Comparison of ENCODE assay signal across 8 mouse cellular contexts in the genomic region with DNA sequence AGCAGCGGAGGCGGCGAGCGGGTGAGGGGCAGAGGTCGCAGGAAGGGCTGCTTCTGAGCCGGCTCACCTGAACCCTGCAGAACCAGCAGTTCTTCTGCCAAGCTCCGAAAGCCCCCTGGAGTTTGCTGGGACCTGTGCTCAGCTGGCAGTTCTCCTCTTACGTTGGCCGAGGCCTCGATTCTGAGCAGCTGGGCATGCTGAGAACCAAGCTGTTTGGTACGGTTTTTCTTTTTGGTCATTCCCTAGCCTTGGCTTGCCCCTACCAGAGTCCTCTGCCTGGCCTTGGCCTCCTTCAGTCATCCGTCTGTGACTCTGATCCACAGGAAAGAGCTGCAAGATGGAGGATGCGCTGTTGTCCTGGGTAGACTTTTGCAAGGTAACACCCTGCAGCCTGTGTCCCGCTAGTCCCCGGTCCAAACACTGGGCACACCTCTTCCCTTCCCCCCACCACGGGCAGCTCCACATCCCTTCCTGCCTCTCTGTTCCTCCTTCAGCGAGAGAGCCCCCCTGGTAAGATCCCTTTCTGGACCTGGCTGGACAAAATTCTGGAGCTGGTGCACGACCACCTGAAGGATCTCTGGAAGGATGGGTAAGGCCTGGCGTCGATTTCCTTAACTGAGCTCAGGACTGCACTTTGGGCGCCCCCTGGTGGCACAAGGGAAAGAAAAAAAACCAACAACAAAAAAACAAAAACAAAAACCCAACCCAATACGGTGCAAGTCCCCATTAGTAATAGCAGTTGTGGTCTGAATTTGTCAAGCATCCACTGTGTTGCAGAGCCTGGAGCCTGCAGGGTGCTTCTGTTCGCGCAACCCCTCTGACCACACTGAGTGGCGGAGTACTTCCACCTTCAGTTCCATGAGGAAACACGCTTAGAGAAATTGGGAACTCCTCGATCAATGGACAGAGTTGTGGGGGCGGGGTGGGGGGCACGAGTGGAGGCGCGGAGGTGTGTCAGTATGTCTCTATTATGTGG. TPM values are rescaled to one million over a fixed set of nuclear protein-coding genes. Genes with fewer than 3 reads are reported as not detected.
A peak's percentile ranks its signal among the peaks of the same experiment; 100 is the strongest.
DNase-seq lines count a peak whose midpoint lies in the region; ATAC-seq and TF ChIP-seq lines count a peak whose summit lies in the region.

No protein-coding gene starts in this region.

- no peak overlapping the region for H3ac ChIP-seq in C2C12 (ENCODE audit: control insufficient read depth, insufficient read length, low read depth)

- no peak overlapping the region for H3K9ac ChIP-seq in forebrain, embryonic 16.5 days (replicated peaks; ENCODE audit: low read depth, low read length)
- no peak overlapping the region for H3K9ac ChIP-seq in liver, embryonic 14.5 days (replicated peaks)

- no peaks in the 10 kb centered on the region for H3K27me3 ChIP-seq in C2C12 (ENCODE audit: control insufficient read depth, insufficient read depth, insufficient read length)
- no peaks in the 10 kb centered on the region for H3K27me3 ChIP-seq in cerebellum, adult 2 months (ENCODE audit: control insufficient read depth, insufficient read depth, low read length)
- H3K27me3 ChIP-seq in forebrain, embryonic 16.5 days (replicated peaks; ENCODE audit: control insufficient read depth, insufficient read depth, low read length), result no peaks in the 10 kb centered on the region
- no peaks in the 10 kb centered on the region for H3K27me3 ChIP-seq in liver, embryonic 14.5 days (ENCODE audit: control insufficient read depth, insufficient read depth, low read length)

- peak; percentile 90 for DNase-seq in NIH3T3 (ENCODE audit: low read depth)
- DNase-seq in cerebellum, adult 2 months, result peak; percentile 98 to 99
- DNase-seq in kidney, adult 18-20 months, result peak; percentile 81
- DNase-seq in liver, embryonic 14.5 days (ENCODE audit: low read depth in 3 of 3, low spot score in 3 of 3), result peak in 2 of 3 experiments; percentile 53 to 58
- DNase-seq in thymus, postnatal 4 days, result peak; percentile 85

- no peak for TF ChIP-seq EP300 in liver, embryonic 14.5 days (IDR thresholded peaks at IDR 0.05; ENCODE audit: low read depth)

- TF ChIP-seq POLR2A in cerebellum, adult 2 months (IDR thresholded peaks at IDR 0.05; ENCODE audit: borderline replicate concordance, insufficient read depth, low read length), result peak; percentile 33; the same call in 1 of the 2 replicates
- TF ChIP-seq POLR2A in olfactory bulb, adult 2 months (IDR thresholded peaks at IDR 0.05; ENCODE audit: insufficient read depth, low read depth, low read length), result no peak

- no peaks in the 10 kb centered on the region for H3K79me3 ChIP-seq in C2C12 (ENCODE audit: low read depth)

- ATAC-seq in forebrain, embryonic 16.5 days, result peak; percentile 38; the same call in 1 of the 2 replicates
- peak; percentile 28; the same call in 1 of the 2 replicates for ATAC-seq in liver, embryonic 14.5 days (ENCODE audit: insufficient read depth)

- WGBS in cerebellum, adult 2 months, result 9% methylated on average over 31 of the region's 31 CpGs
- WGBS in forebrain, embryonic 16.5 days, result 64% methylated on average over 31 of the region's 31 CpGs
- WGBS in liver, embryonic 14.5 days (ENCODE audit: insufficient replicate concordance), result 62% methylated on average over 31 of the region's 31 CpGs
- WGBS in olfactory bulb, adult 2 months, result 60% methylated on average over 31 of the region's 31 CpGs

- no peaks in the 10 kb centered on the region for H3K9me3 ChIP-seq in forebrain, embryonic 16.5 days (ENCODE audit: control insufficient read depth, low read length)
- no peaks in the 10 kb centered on the region for H3K9me3 ChIP-seq in liver, embryonic 14.5 days (ENCODE audit: control insufficient read depth, low read length)

- peaks cover 26% of the 10 kb centered on the region for H3K36me3 ChIP-seq in C2C12 (ENCODE audit: control insufficient read depth, insufficient read depth)
- peaks cover 15% of the 10 kb centered on the region for H3K36me3 ChIP-seq in forebrain, embryonic 16.5 days (ENCODE audit: control insufficient read depth, insufficient read depth)
- peaks cover 10% of the 10 kb centered on the region for H3K36me3 ChIP-seq in liver, embryonic 14.5 days (replicated peaks; ENCODE audit: control insufficient read depth, insufficient read depth, low read depth)

- peak overlapping the region; percentile 96 for H3K27ac ChIP-seq in cerebellum, adult 2 months (ENCODE audit: insufficient read depth, low read length)
- no peak overlapping the region for H3K27ac ChIP-seq in forebrain, embryonic 16.5 days (ENCODE audit: low read length)
- H3K27ac ChIP-seq in liver, embryonic 14.5 days, result no peak overlapping the region
- H3K27ac ChIP-seq in olfactory bulb, adult 2 months (ENCODE audit: insufficient read depth, low read depth, low read length), result no peak overlapping the region

- no peak overlapping the region for H3K4me2 ChIP-seq in forebrain, embryonic 16.5 days (ENCODE audit: low read length)
- no peak overlapping the region for H3K4me2 ChIP-seq in liver, embryonic 14.5 days (ENCODE audit: low read depth)

- no peak for TF ChIP-seq CTCF in C2C12 (IDR thresholded peaks at IDR 0.05; ENCODE audit: control insufficient read depth, insufficient read depth, insufficient read length)
- peak; percentile 69 for TF ChIP-seq CTCF in cerebellum, adult 2 months (IDR thresholded peaks at IDR 0.05; ENCODE audit: borderline replicate concordance, insufficient read depth, low read depth, low read length)
- TF ChIP-seq CTCF in liver, embryonic 14.5 days (IDR thresholded peaks at IDR 0.05; ENCODE audit: low read depth), result peak; percentile 86
- TF ChIP-seq CTCF in olfactory bulb, adult 2 months (IDR thresholded peaks at IDR 0.05; ENCODE audit: insufficient read depth, low read depth, low read length), result peak; percentile 43

- H3K4me1 ChIP-seq in cerebellum, adult 2 months (ENCODE audit: control insufficient read depth, insufficient read depth, low read length), result peaks cover 38% of the 10 kb centered on the region
- H3K4me1 ChIP-seq in forebrain, embryonic 16.5 days (replicated peaks; ENCODE audit: control insufficient read depth, insufficient read depth, low read length), result no peaks in the 10 kb centered on the region
- no peaks in the 10 kb centered on the region for H3K4me1 ChIP-seq in liver, embryonic 14.5 days (replicated peaks; ENCODE audit: control insufficient read depth in 2 of 2, insufficient read depth in 2 of 2, low read length in 1 of 2)
- H3K4me1 ChIP-seq in olfactory bulb, adult 2 months (ENCODE audit: control insufficient read depth, insufficient read depth, low read length), result 0 out of 2 replicates have a peak, but pooled peaks cover 3% of the 10 kb centered on the region

- H3K79me2 ChIP-seq in C2C12 (ENCODE audit: control insufficient read depth, insufficient read depth), result no peaks in the 10 kb centered on the region

- H3K4me3 ChIP-seq in C2C12 (ENCODE audit: insufficient read depth, poor library complexity, severe bottlenecking), result peak overlapping the region; percentile 6
- peak overlapping the region; percentile 26 for H3K4me3 ChIP-seq in cerebellum, adult 2 months (replicated peaks; ENCODE audit: insufficient read depth, low read depth, low read length)
- H3K4me3 ChIP-seq in forebrain, embryonic 16.5 days (replicated peaks; ENCODE audit: low read length), result no peak overlapping the region
- no peak overlapping the region for H3K4me3 ChIP-seq in liver, embryonic 14.5 days (ENCODE audit: insufficient read depth in 1 of 2, low read depth in 2 of 2, low read length in 2 of 2)
- no peak overlapping the region for H3K4me3 ChIP-seq in olfactory bulb, adult 2 months (ENCODE audit: insufficient read depth, low read depth, low read length)

RNA-seq across cellular contexts. Expression of gene Stat2, which starts 13.5 kb away (rescaled TPM):
- 3.9 TPM for polyA plus RNA-seq in C2C12 (2012; fragmentation: generic; extraction: Trizol)
- polyA plus RNA-seq in cerebellum, adult 2 months (2012; rRNA removed), result 94.4 and 110 TPM in 2 replicates
- polyA plus RNA-seq in forebrain, embryonic 16.5 days (2015; fragmentation: Nextera tagmentation; extraction: Ambion mirVana), result 18.7 and 23.3 TPM in 2 replicates
- polyA plus RNA-seq in liver, embryonic 14.5 days (2012; rRNA removed), result 5.9 and 6.4 TPM in 2 replicates
- 4.2 and 5.4 TPM in 2 replicates for polyA plus RNA-seq in liver, embryonic 14.5 days (2014; fragmentation: Nextera tagmentation; extraction: Ambion mirVana)
- not detected in 2 replicates for polyA plus RNA-seq in olfactory bulb, adult 2 months (2012; ENCODE audit: insufficient read depth, insufficient read length, low replicate concordance, missing spikeins)

RNA-seq across cellular contexts. Expression of gene Il23a, which starts 14.7 kb away (rescaled TPM):
- polyA plus RNA-seq in C2C12 (2012; fragmentation: generic; extraction: Trizol), result not detected
- 1.2 and 1.8 TPM in 2 replicates for polyA plus RNA-seq in cerebellum, adult 2 months (2012; rRNA removed)
- polyA plus RNA-seq in forebrain, embryonic 16.5 days (2015; fragmentation: Nextera tagmentation; extraction: Ambion mirVana), result 0.39 TPM in 1 of 2 replicates, not detected in the other
- polyA plus RNA-seq in liver, embryonic 14.5 days (2012; rRNA removed), result 0.06 and 0.08 TPM in 2 replicates
- polyA plus RNA-seq in liver, embryonic 14.5 days (2014; fragmentation: Nextera tagmentation; extraction: Ambion mirVana), result not detected in 2 replicates
- polyA plus RNA-seq in olfactory bulb, adult 2 months (2012; ENCODE audit: insufficient read depth, insufficient read length, low replicate concordance, missing spikeins), result not detected in 2 replicates

RNA-seq across cellular contexts. Expression of gene Apof, which starts 15.4 kb away (rescaled TPM):
- not detected for polyA plus RNA-seq in C2C12 (2012; fragmentation: generic; extraction: Trizol)
- polyA plus RNA-seq in cerebellum, adult 2 months (2012; rRNA removed), result not detected in 2 replicates
- polyA plus RNA-seq in forebrain, embryonic 16.5 days (2015; fragmentation: Nextera tagmentation; extraction: Ambion mirVana), result not detected in 2 replicates
- polyA plus RNA-seq in liver, embryonic 14.5 days (2012; rRNA removed), result 54.1 and 61.3 TPM in 2 replicates
- polyA plus RNA-seq in liver, embryonic 14.5 days (2014; fragmentation: Nextera tagmentation; extraction: Ambion mirVana), result 73.7 and 74.1 TPM in 2 replicates
- not detected in 2 replicates for polyA plus RNA-seq in olfactory bulb, adult 2 months (2012; ENCODE audit: insufficient read depth, insufficient read length, low replicate concordance, missing spikeins)

RNA-seq across cellular contexts. Expression of gene Pan2, which starts 19.2 kb away (rescaled TPM):
- 5.0 TPM for polyA plus RNA-seq in C2C12 (2012; fragmentation: generic; extraction: Trizol)
- 42.6 and 48.5 TPM in 2 replicates for polyA plus RNA-seq in cerebellum, adult 2 months (2012; rRNA removed)
- 27.8 and 28.5 TPM in 2 replicates for polyA plus RNA-seq in forebrain, embryonic 16.5 days (2015; fragmentation: Nextera tagmentation; extraction: Ambion mirVana)
- polyA plus RNA-seq in liver, embryonic 14.5 days (2012; rRNA removed), result 11.5 and 13.3 TPM in 2 replicates
- polyA plus RNA-seq in liver, embryonic 14.5 days (2014; fragmentation: Nextera tagmentation; extraction: Ambion mirVana), result 10.1 and 11.5 TPM in 2 replicates
- polyA plus RNA-seq in olfactory bulb, adult 2 months (2012; ENCODE audit: insufficient read depth, insufficient read length, low replicate concordance, missing spikeins), result not detected in 2 replicates

RNA-seq across cellular contexts. Expression of gene Apon, which starts 30.0 kb away (rescaled TPM):
- 0.16 TPM for polyA plus RNA-seq in C2C12 (2012; fragmentation: generic; extraction: Trizol)
- not detected in 2 replicates for polyA plus RNA-seq in cerebellum, adult 2 months (2012; rRNA removed)
- polyA plus RNA-seq in forebrain, embryonic 16.5 days (2015; fragmentation: Nextera tagmentation; extraction: Ambion mirVana), result not detected in 2 replicates
- 0.73 and 1.1 TPM in 2 replicates for polyA plus RNA-seq in liver, embryonic 14.5 days (2012; rRNA removed)
- 0.52 and 0.58 TPM in 2 replicates for polyA plus RNA-seq in liver, embryonic 14.5 days (2014; fragmentation: Nextera tagmentation; extraction: Ambion mirVana)
- not detected in 2 replicates for polyA plus RNA-seq in olfactory bulb, adult 2 months (2012; ENCODE audit: insufficient read depth, insufficient read length, low replicate concordance, missing spikeins)

Comparison
In these comparisons a context has a peak if more than half of its experiments do, and no peak if none do; other contexts are left out.
1. H3K4me3 ChIP-seq: peak in C2C12 (single experiment) and cerebellum, adult 2 months (single experiment); none in forebrain, embryonic 16.5 days (single experiment), liver, embryonic 14.5 days (0 of 2) and olfactory bulb, adult 2 months (single experiment).
2. RNA of gene Apof, which starts 15.4 kb away (polyA plus RNA-seq): 54.1 to 74.1 TPM in liver, embryonic 14.5 days; not detected in forebrain, embryonic 16.5 days, not detected in cerebellum, adult 2 months, not detected in C2C12 (single experiment) and not detected in olfactory bulb, adult 2 months; every median in the first group is over 10 times any median in the second.
3. Peak in every context shown above with its lines, with median percentiles within 50 percentile points of each other: DNase-seq.